Mouse (Mus musculus): ENCODE results near the gene Dixdc1.

Gene Dixdc1

GRCm38 (mm10) chr9:50745806-50746205 lies 6.5 kb upstream of the Dixdc1 start:
- DNase-seq (ENCODE audit: low spot score in 2 of 2): no peak

GRCm38 (mm10) chr9:50742744-50743143 lies 3.4 kb upstream of the Dixdc1 start:
- DNase-seq (ENCODE audit: low spot score in 2 of 2): no peak

- DNase-seq (ENCODE audit: low spot score in 2 of 2): no peak
Observed at GRCm38 (mm10) chr9:50742261-50742660, 2.9 kb upstream of the Dixdc1 start.

GRCm38 (mm10) chr9:50740867-50741784 lies 1.8 kb upstream of the Dixdc1 start:
- no peak for DNase-seq (ENCODE audit: low spot score in 2 of 2)

- DNase-seq (ENCODE audit: low spot score in 2 of 2): no peak
Observed at GRCm38 (mm10) chr9:50734989-50735388, 4.3 kb downstream of the Dixdc1 start.

- no peak for DNase-seq (ENCODE audit: low spot score in 2 of 2)
Observed at GRCm38 (mm10) chr9:50732560-50732959, 6.8 kb downstream of the Dixdc1 start.

- no peak for DNase-seq (ENCODE audit: low spot score in 2 of 2)
Observed at GRCm38 (mm10) chr9:50729600-50729999, 9.7 kb downstream of the Dixdc1 start.

GRCm38 (mm10) chr9:50727925-50728651 lies 11.2 kb downstream of the Dixdc1 start:
- peak; percentile 13 to 28 for DNase-seq (ENCODE audit: low spot score in 2 of 2)

GRCm38 (mm10) chr9:50727171-50727924 lies 12.0 kb downstream of the Dixdc1 start:
- no peak for DNase-seq (ENCODE audit: low spot score in 2 of 2)

GRCm38 (mm10) chr9:50725921-50726590 lies 13.3 kb downstream of the Dixdc1 start:
- DNase-seq (ENCODE audit: low spot score in 2 of 2): no peak

GRCm38 (mm10) chr9:50724661-50725330 lies 14.5 kb downstream of the Dixdc1 start:
- DNase-seq (ENCODE audit: low spot score in 2 of 2): no peak

GRCm38 (mm10) chr9:50724147-50724546 lies 15.2 kb downstream of the Dixdc1 start:
- no peak for DNase-seq (ENCODE audit: low spot score in 2 of 2)

- no peak for DNase-seq (ENCODE audit: low spot score in 2 of 2)
Observed at GRCm38 (mm10) chr9:50723406-50723805, 15.9 kb downstream of the Dixdc1 start.

- DNase-seq (ENCODE audit: low spot score in 2 of 2): no peak
Observed at GRCm38 (mm10) chr9:50722451-50722911, 16.8 kb downstream of the Dixdc1 start.

GRCm38 (mm10) chr9:50721061-50721460 lies 18.3 kb downstream of the Dixdc1 start:
- no peak for DNase-seq (ENCODE audit: low spot score in 2 of 2)

GRCm38 (mm10) chr9:50718878-50719277 lies 20.4 kb downstream of the Dixdc1 start:
- no peak for DNase-seq (ENCODE audit: low spot score in 2 of 2)

- DNase-seq (ENCODE audit: low spot score in 2 of 2): no peak
Observed at GRCm38 (mm10) chr9:50714188-50714587, 25.1 kb downstream of the Dixdc1 start.

GRCm38 (mm10) chr9:50711337-50711736 lies 28.0 kb downstream of the Dixdc1 start:
- DNase-seq (ENCODE audit: low spot score in 2 of 2): no peak

GRCm38 (mm10) chr9:50709108-50709507 lies 30.2 kb downstream of the Dixdc1 start:
- DNase-seq (ENCODE audit: low spot score in 2 of 2): no peak

- no peak for DNase-seq (ENCODE audit: low spot score in 2 of 2)
Observed at GRCm38 (mm10) chr9:50704907-50705306, 34.4 kb downstream of the Dixdc1 start.
